Mouse (Mus musculus) G1E (cell line): ENCODE data around the gene Rasa3.

Experiments
- CTCF ChIP-seq: IDR thresholded peaks from 2 replicates; pipeline ENCODE4 v1.5.1; 2012; ENCODE audit warnings: low read depth, low read length, inconsistent platforms, mixed read lengths
- TAL1 ChIP-seq: conservative IDR thresholded peaks from 2 replicates; pipeline ENCODE4 v1.6.1; 2012; ENCODE audit warnings: low read depth, low read length, inconsistent platforms, mixed read lengths

- TF ChIP-seq TAL1 (no peak), CTCF (no peak)
Observed at GRCm38 (mm10) chr8:13698281-13698680, 20.9 kb upstream of the Rasa3 start.
